In genomic region chr17:83935969-83936368, GRCm38 (mm10) we compare ENCODE assay signal across 16 mouse cellular contexts.
DNase-seq lines count a peak whose midpoint lies in the region; ATAC-seq and TF ChIP-seq lines count a peak whose summit lies in the region.
"Had no signal": no experiment of that assay in that cellular context is flagged by ENCODE, and none has a peak within 500 bp of the region (broad histone marks: within the 10 kb centered on the region; RNA-seq: fewer than 3 reads in every experiment).

No protein-coding gene starts in this region.

- WGBS in hindbrain, embryonic 13.5 days = 78% methylated on average over 1 of the region's 1 CpGs
- WGBS in hindbrain, embryonic 14.5 days = 58% methylated on average over 1 of the region's 1 CpGs
- 45% methylated on average over 1 of the region's 1 CpGs for WGBS in limb, embryonic 12.5 days
- WGBS in lung, adult 2 months = 23% methylated on average over 1 of the region's 1 CpGs

- no peak for TF ChIP-seq RAD21 in CH12.LX (IDR thresholded peaks at IDR 0.05; ENCODE audit: low read depth, low read length)

- H3K9me3 ChIP-seq in hindbrain, embryonic 13.5 days = no peaks in the 10 kb centered on the region
- H3K9me3 ChIP-seq in hindbrain, embryonic 14.5 days (ENCODE audit: control insufficient read depth, low read length) = no peaks in the 10 kb centered on the region
- no peaks in the 10 kb centered on the region for H3K9me3 ChIP-seq in CH12.LX (replicated peaks; ENCODE audit: low read length)
- H3K9me3 ChIP-seq in limb, embryonic 12.5 days = no peaks in the 10 kb centered on the region
- H3K9me3 ChIP-seq: heart, embryonic 10.5 days; neural tube, embryonic 12.5 days had no signal

- TF ChIP-seq EP300 in CH12.LX (IDR thresholded peaks at IDR 0.05; ENCODE audit: low read length) = no peak

- TF ChIP-seq CTCF in CH12.LX (conservative IDR thresholded peaks at IDR 0.05 in 1 of 2, IDR thresholded peaks at IDR 0.05 in 1 of 2; ENCODE audit: low read depth in 2 of 2, low read length in 2 of 2) = no peak
- TF ChIP-seq CTCF in lung, adult 2 months (IDR thresholded peaks at IDR 0.05; ENCODE audit: insufficient read depth, low read length) = no peak

- DNase-seq in hindbrain, embryonic 14.5 days (ENCODE audit: low spot score) = no peak
- peak; percentile 8 for DNase-seq in A20 (ENCODE audit: low read depth, low spot score)
- DNase-seq in CH12.LX (ENCODE audit: extremely low read depth) = peak; percentile 48
- no peak for DNase-seq in right cerebral cortex, postnatal 10 days (ENCODE audit: low spot score in 2 of 2)
- no peak for DNase-seq in adrenal gland, postnatal 25 days
- DNase-seq in lung, adult 2 months = no peak
- DNase-seq: adrenal gland, postnatal 36 days; cerebellum, adult 9-10 months; gastrocnemius, postnatal 25 days; heart, postnatal 14 days; lung, postnatal 14 days; right cerebral cortex, postnatal 14 days had no signal

- TF ChIP-seq POLR2A in CH12.LX (IDR thresholded peaks at IDR 0.05; ENCODE audit: low read depth, low read length) = no peak
- TF ChIP-seq POLR2A in lung, adult 2 months (IDR thresholded peaks at IDR 0.05; ENCODE audit: borderline replicate concordance, extremely low read depth, low read depth, low read length) = no peak

- in situ Hi-C loops in CH12.LX (cut with MboI; ENCODE audit: low pct_ligation_motif_present, low pct_unique_long_range_greater_than_20kb, low sequenced_read_pairs) = no loop called here

- H3K4me3 ChIP-seq in hindbrain, embryonic 13.5 days = no peak overlapping the region
- no peak overlapping the region for H3K4me3 ChIP-seq in hindbrain, embryonic 14.5 days (replicated peaks; ENCODE audit: low read length)
- H3K4me3 ChIP-seq in CH12.LX (replicated peaks in 1 of 3; ENCODE audit: low read depth in 2 of 3, low read length in 2 of 3, poor library complexity in 1 of 3) = no peak overlapping the region
- H3K4me3 ChIP-seq in limb, embryonic 12.5 days (replicated peaks) = no peak overlapping the region
- no peak overlapping the region for H3K4me3 ChIP-seq in lung, adult 2 months (replicated peaks; ENCODE audit: extremely low read depth, low read depth, low read length)
- H3K4me3 ChIP-seq: heart, embryonic 10.5 days; neural tube, embryonic 12.5 days had no signal

- ATAC-seq in hindbrain, embryonic 13.5 days (ENCODE audit: low FRiP score) = no peak
- no peak for ATAC-seq in hindbrain, embryonic 14.5 days (ENCODE audit: low FRiP score)
- no peak for ATAC-seq in limb, embryonic 12.5 days (ENCODE audit: insufficient number of reproducible peaks, insufficient read depth, low FRiP score, low TSS enrichment, low read depth)

- H3K36me3 ChIP-seq in hindbrain, embryonic 13.5 days = no peaks in the 10 kb centered on the region
- no peaks in the 10 kb centered on the region for H3K36me3 ChIP-seq in hindbrain, embryonic 14.5 days (replicated peaks; ENCODE audit: control insufficient read depth, insufficient read depth)
- no peaks in the 10 kb centered on the region for H3K36me3 ChIP-seq in CH12.LX (replicated peaks in 1 of 2; ENCODE audit: control insufficient read depth in 1 of 2, insufficient read depth in 1 of 2, low read length in 1 of 2)
- no peaks in the 10 kb centered on the region for H3K36me3 ChIP-seq in limb, embryonic 12.5 days
- H3K36me3 ChIP-seq: heart, embryonic 10.5 days; neural tube, embryonic 12.5 days had no signal

- H3K4me1 ChIP-seq in hindbrain, embryonic 13.5 days (replicated peaks) = peaks cover 23% of the 10 kb centered on the region
- H3K4me1 ChIP-seq in hindbrain, embryonic 14.5 days (replicated peaks; ENCODE audit: control insufficient read depth, insufficient read depth, low read length) = peaks cover 14% of the 10 kb centered on the region
- peaks cover 15 to 54% of the 10 kb centered on the region in 2 experiments for H3K4me1 ChIP-seq in CH12.LX (ENCODE audit: control insufficient read depth in 1 of 2, insufficient read depth in 2 of 2)
- peaks cover 59% of the 10 kb centered on the region for H3K4me1 ChIP-seq in limb, embryonic 12.5 days (replicated peaks)
- H3K4me1 ChIP-seq in lung, adult 2 months (ENCODE audit: control insufficient read depth, insufficient read depth, low read length) = no peaks in the 10 kb centered on the region

- no peak overlapping the region for H3K4me2 ChIP-seq in hindbrain, embryonic 13.5 days
- no peak overlapping the region for H3K4me2 ChIP-seq in hindbrain, embryonic 14.5 days (replicated peaks)
- H3K4me2 ChIP-seq in CH12.LX (ENCODE audit: insufficient read depth, low read depth, poor library complexity, severe bottlenecking) = no peak overlapping the region
- no peak overlapping the region for H3K4me2 ChIP-seq in limb, embryonic 12.5 days
- H3K4me2 ChIP-seq: neural tube, embryonic 12.5 days had no signal

- H3K9ac ChIP-seq in hindbrain, embryonic 13.5 days = no peak overlapping the region
- no peak overlapping the region for H3K9ac ChIP-seq in hindbrain, embryonic 14.5 days
- H3K9ac ChIP-seq in CH12.LX (ENCODE audit: insufficient read depth, low read depth) = no peak overlapping the region
- H3K9ac ChIP-seq in limb, embryonic 12.5 days (replicated peaks) = no peak overlapping the region
- H3K9ac ChIP-seq: neural tube, embryonic 12.5 days had no signal

- H3K79me2 ChIP-seq in CH12.LX (replicated peaks; ENCODE audit: control insufficient read depth, extremely low read depth, insufficient read depth, poor library complexity, severe bottlenecking) = no peaks in the 10 kb centered on the region

- H3K27me3 ChIP-seq in hindbrain, embryonic 13.5 days = no peaks in the 10 kb centered on the region
- no peaks in the 10 kb centered on the region for H3K27me3 ChIP-seq in hindbrain, embryonic 14.5 days (ENCODE audit: control insufficient read depth, insufficient read depth, low read length)
- no peaks in the 10 kb centered on the region for H3K27me3 ChIP-seq in CH12.LX (replicated peaks)
- H3K27me3 ChIP-seq in limb, embryonic 12.5 days = no peaks in the 10 kb centered on the region
- H3K27me3 ChIP-seq: neural tube, embryonic 12.5 days had no signal

- 0 out of 2 replicates have a peak overlapping the region, but pooled peaks have one; percentile 10 for H3K27ac ChIP-seq in hindbrain, embryonic 13.5 days
- no peak overlapping the region for H3K27ac ChIP-seq in hindbrain, embryonic 14.5 days
- no peak overlapping the region for H3K27ac ChIP-seq in CH12.LX (ENCODE audit: insufficient read depth, low read depth)
- peak overlapping the region; percentile 67; the same call in 1 of the 2 replicates for H3K27ac ChIP-seq in limb, embryonic 12.5 days
- H3K27ac ChIP-seq: heart, embryonic 10.5 days; neural tube, embryonic 12.5 days had no signal

- dilution Hi-C loops in CH12.LX (cut with MboI; ENCODE audit: extremely low pct_ligation_motif_present, extremely low pct_unique_long_range_greater_than_20kb, low sequenced_read_pairs) = no loop called here

TF ChIP-seq in CH12.LX, 34 proteins besides CTCF, POLR2A, EP300 and RAD21:
- TF ChIP-seq CHD2 (IDR thresholded peaks at IDR 0.05; ENCODE audit: low read length) (peak; percentile 28; the same call in 1 of the 2 replicates), ETS1 (conservative IDR thresholded peaks at IDR 0.05; ENCODE audit: low read depth, low read length) (peak; percentile 39; the same call in 1 of the 2 replicates), MEF2A (IDR thresholded peaks at IDR 0.05; ENCODE audit: borderline replicate concordance, low read depth, low read length) (no peak), IRF4 (IDR thresholded peaks at IDR 0.05; ENCODE audit: low read depth, low read length) (no peak), MAZ (IDR thresholded peaks at IDR 0.05; ENCODE audit: low read depth, low read length) (0 out of 2 replicates have a peak, but pooled peaks have one; percentile 57), BHLHE40 (IDR thresholded peaks at IDR 0.05; ENCODE audit: low read depth, low read length) (0 out of 2 replicates have a peak, but pooled peaks have one; percentile 30), JUN (IDR thresholded peaks at IDR 0.05; ENCODE audit: insufficient read depth, low read depth, low read length) (no peak), TCF12 (IDR thresholded peaks at IDR 0.05; ENCODE audit: low read depth, low read length) (no peak)

Comparison
In these comparisons a context has a peak if more than half of its experiments do, and no peak if none do; other contexts are left out.
1. H3K27ac ChIP-seq: peak in hindbrain, embryonic 13.5 days (single experiment) and limb, embryonic 12.5 days (single experiment); none in hindbrain, embryonic 14.5 days (single experiment) and CH12.LX (single experiment).
2. DNase-seq: peak in A20 (single experiment) and CH12.LX (single experiment); none in hindbrain, embryonic 14.5 days (single experiment), right cerebral cortex, postnatal 10 days (0 of 2), adrenal gland, postnatal 25 days (single experiment) and lung, adult 2 months (single experiment).